Mouse (Mus musculus): ENCODE measurements around the gene Gimap7. TPM values are rescaled to one million over a fixed set of nuclear protein-coding genes. Genes with fewer than 3 reads are reported as not detected.

Gene Gimap7
- total RNA-seq, 2 experiments from 2014 or later: not detected

- DNase-seq (ENCODE audit: low spot score): no peak
These were observed 22.2 kb downstream of the Gimap7 start for GRCm38 (mm10) chr6:48740501-48741169.

GRCm38 (mm10) chr6:48741273-48741672 is 22.9 kb downstream of the Gimap7 start:
- DNase-seq (ENCODE audit: low spot score): no peak

DNA sequence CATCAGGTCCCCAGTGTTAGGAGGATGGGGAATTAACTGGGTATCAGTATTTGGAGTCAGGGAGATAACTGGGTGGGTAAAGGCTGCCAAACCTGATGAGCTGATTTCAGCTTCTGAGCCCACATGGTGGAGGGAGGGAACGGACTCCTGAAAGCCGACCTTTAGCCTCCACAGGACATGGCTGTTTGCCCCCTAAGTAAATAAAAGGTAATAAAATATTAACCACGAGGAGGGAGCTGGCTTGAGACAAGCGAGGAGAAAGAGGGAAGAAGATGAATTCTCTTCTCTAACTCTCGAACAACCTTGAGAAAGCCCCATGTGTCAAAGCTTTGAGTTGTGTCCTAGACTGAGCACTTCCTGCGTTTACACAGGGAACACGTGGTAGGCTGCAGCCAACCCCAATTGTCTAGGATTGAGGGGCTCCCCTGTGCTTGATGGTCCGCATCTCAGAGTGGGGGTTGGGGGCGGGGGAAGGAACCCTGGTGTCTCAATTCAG is 23.3 kb downstream of the Gimap7 start:
- no peak for DNase-seq (ENCODE audit: low spot score)

- no peak for DNase-seq (ENCODE audit: low spot score)
These were observed 24.3 kb downstream of the Gimap7 start for GRCm38 (mm10) chr6:48742422-48743351.

DNA sequence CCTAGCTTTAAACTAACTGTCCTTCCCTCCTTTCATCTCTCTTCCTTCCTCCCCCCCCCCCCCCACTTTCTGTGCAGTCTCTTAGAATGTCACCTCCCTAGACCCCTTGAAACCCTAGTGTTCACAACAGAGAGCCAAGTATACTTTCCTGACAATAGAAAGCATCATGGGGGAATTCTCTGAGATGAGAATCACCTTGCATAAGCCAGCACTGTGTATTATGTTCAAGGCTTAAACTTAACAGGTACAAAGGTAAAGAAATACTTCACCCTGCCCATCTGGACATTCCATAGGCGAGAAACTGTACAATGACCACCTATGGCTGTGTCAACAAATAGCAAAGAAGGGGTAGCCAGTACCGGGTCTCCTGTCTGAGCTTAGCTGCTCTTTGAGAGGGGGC is 27.1 kb downstream of the Gimap7 start:
- no peak for DNase-seq (ENCODE audit: low spot score)

DNA sequence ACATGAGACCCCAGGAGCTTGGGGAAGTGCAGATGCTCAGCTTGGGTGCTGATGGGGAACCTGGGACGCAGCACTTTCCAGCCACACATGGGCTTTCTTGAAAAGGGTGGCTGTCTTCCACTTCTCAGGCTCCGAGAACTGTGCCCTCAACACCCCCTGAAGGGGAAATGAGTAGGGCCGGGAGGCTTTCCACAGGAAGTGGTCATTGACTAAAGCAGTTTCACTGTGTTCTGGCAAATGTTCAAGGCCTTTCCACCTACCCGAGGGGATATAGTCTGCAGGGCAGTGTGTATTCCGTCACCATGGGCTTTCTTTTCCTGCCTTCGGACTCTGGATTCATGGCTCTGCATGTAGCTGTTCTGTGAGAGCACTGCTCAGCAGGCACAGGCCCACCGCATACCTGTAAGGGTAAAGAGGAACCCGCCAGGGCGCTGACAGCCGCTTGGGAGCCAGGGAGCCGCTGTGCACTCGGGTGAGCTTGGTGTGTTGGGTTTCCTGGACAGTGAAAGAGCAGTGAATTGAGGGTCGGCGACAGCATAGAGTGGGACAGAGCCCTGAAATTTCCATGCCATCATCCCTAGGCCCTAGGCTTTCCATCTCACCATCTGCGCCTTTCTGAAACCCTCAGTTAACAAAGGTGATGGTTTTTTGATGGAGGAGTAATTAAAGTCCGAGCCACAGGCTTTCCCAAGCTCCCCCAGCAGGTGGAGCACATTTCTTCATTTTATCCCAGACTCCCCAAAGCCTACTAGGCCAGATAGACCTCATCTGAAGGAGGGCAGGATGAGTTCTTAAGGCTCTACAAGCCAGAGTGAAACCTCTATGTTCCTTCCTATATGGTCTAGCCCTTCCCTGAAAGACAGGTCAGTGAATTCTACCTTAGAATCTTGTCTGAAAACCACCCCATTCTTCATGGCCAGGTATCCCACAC is 27.8 kb downstream of the Gimap7 start, which contains the start of gene Gimap5:
Gene Gimap5, plus strand, starts transcription at position 239 of the 931 bp plus-strand sequence.
- DNase-seq (ENCODE audit: low spot score): peak; percentile 30

DNA sequence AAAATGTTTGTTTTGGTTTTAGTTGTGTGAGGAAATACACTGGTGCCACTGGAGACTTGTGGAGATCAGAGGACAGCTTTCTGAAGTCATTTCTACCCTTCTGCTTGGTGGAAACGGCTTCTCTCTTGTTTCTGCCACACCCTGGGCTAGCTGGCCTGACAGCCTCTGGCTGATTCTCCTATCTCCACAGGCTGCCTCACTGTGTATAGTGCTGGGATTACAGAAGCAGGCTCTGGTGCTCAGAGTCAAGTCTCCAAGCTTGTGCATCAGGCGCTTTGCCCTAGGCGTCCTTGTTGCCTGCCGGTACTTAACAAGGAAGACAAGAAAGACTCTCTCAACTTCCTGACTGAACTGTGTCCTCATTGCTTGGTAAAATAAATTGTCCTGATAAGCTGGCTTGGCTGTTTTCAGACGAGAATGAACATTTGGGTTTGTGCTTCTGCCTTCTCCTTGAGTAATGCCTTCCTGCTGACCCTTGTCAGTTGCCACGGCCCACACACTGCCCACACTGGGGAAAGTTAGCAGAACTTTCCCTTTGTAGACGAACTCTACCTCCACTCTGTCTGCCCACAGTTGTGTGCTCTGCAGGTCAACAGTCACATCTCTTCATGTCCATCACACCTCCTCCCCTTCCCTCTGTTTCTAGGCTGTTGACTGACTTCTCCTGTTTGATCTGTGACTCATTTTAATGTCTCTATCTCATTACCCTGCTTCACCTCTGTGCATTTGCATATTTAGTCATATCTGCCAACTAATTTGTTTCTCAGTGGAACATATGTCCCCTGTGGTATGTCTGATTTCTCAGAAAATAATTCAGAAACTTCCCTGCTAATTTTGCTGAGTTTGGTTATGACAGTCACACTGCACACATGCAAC is 28.9 kb downstream of the Gimap7 start:
- DNase-seq (ENCODE audit: low spot score): no peak

GRCm38 (mm10) chr6:48763567-48764270 is 45.3 kb downstream of the Gimap7 start:
- DNase-seq (ENCODE audit: low spot score): no peak

DNA sequence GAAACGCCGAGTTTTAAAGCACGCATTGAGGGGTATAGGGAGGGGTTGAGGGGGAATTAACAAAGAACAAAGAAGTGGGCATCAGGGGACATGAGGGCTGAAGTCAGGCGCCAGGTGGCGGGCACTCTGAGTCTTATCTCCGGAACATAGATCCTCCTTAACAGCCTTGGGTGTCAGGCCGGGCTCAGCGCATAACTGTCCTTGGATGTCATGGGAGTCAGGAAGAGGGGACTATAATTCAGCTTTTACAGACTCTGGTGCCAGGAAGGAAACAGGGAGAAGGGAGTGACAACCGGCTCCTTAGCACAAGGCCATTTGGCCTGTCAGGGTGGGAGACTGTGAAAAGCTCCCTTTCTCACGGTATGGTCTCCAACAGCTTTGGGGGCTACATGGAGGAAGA is 46.1 kb downstream of the Gimap7 start:
- DNase-seq (ENCODE audit: low spot score): no peak

GRCm38 (mm10) chr6:48768178-48768869 is 49.9 kb downstream of the Gimap7 start:
- no peak for DNase-seq (ENCODE audit: low spot score)

GRCm38 (mm10) chr6:48768933-48769332 is 50.5 kb downstream of the Gimap7 start:
- no peak for DNase-seq (ENCODE audit: low spot score)

- DNase-seq (ENCODE audit: low spot score): no peak
These were observed 52.3 kb downstream of the Gimap7 start, which contains the start of gene Gimap3 for GRCm38 (mm10) chr6:48770696-48771095. Gene Gimap3 (minus strand): TSS chr6:48770851.

DNA sequence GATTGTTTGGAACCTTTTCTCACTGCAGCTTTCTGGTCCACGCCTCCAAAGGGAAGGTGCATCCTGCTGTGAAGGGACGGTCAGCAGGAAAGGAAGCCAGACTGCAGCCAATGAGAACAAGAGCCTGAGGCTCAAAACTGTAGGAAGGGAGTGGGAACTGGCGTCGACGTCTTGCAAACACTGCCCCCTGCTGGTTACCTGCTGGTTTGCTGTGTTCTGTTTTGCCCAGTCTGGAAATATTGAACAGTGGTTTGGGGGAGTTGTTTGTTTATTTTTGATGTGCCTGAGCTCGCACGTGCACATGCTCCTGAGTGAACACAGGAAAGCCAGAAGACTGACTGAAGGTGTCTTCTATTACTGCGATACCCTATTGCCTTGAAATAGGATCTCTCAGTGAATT is 53.6 kb downstream of the Gimap7 start:
- DNase-seq (ENCODE audit: low spot score): peak; percentile 70

Other genes with a start within 250 kb of the Gimap7 start
- gene Atp6v0e2, start 181.0 kb upstream of the Gimap7 start, total RNA-seq (2021): 10 to 100 TPM; 38.5 to 46.1 TPM
- 10 to 100 TPM; 21.1 to 25.5 TPM for gene Lrrc61, start 163.8 kb upstream of the Gimap7 start, total RNA-seq (2021)
- 10 to 100 TPM; 14.6 to 24.8 TPM for gene Rarres2, start 145.8 kb upstream of the Gimap7 start, total RNA-seq (2021)
- gene Gm45021, start 129.0 kb upstream of the Gimap7 start, total RNA-seq (2021): not detected
- 10 to 100 TPM; 30.6 to 31.9 TPM for gene Repin1, start 124.7 kb upstream of the Gimap7 start, total RNA-seq (2021)
- not detected for gene Gm44965, start 124.7 kb upstream of the Gimap7 start, total RNA-seq (2021)
- 1 to 10 TPM; 8.8 TPM for gene Zfp775, start 116.6 kb upstream of the Gimap7 start, total RNA-seq (2021)
- gene AI854703, start 91.9 kb upstream of the Gimap7 start, total RNA-seq (2021): under 1 TPM; 0.76 to 0.78 TPM
- gene Gimap8, start 71.4 kb upstream of the Gimap7 start, total RNA-seq (2021): 1 to 10 TPM; 1.3 to 2.5 TPM
- gene Gimap9, start 42.5 kb upstream of the Gimap7 start, total RNA-seq (2021): 1 to 10 TPM in 1 of 2 experiments, under 1 TPM in 1; 0.59 to 1.2 TPM
- 1 to 10 TPM; 2.4 to 5.8 TPM for gene Gimap4, start 34.1 kb upstream of the Gimap7 start, total RNA-seq (2021)
- 10 to 100 TPM in 1 of 2 experiments, 1 to 10 TPM in 1; 7.9 to 12.6 TPM for gene Gimap6, start 10.4 kb upstream of the Gimap7 start, total RNA-seq (2021)
- 1 to 10 TPM in 1 of 2 experiments, not detected in 1; 2.7 TPM for gene Gm28053, start within 50 bp of the Gimap7 start, total RNA-seq (2021)
- 1 to 10 TPM; 1.5 to 2.4 TPM for gene Gimap1, start 20.4 kb downstream of the Gimap7 start, total RNA-seq (2021)
- gene Gimap5, start 27.6 kb downstream of the Gimap7 start, total RNA-seq (2021): 1 to 10 TPM in 1 of 2 experiments, under 1 TPM in 1; 0.57 to 1.0 TPM
- under 1 TPM; 0.09 to 0.28 TPM for gene Gimap3, start 52.2 kb downstream of the Gimap7 start, total RNA-seq (2021)
- 1 to 10 TPM; 3.3 to 3.9 TPM for gene Tmem176a, start 122.3 kb downstream of the Gimap7 start, total RNA-seq (2021)
- 1 to 10 TPM; 7.6 to 8.9 TPM for gene Tmem176b, start 122.9 kb downstream of the Gimap7 start, total RNA-seq (2021)
- not detected for gene Aoc1, start 154.3 kb downstream of the Gimap7 start, total RNA-seq (2021)
- gene 1600015I10Rik, start 211.3 kb downstream of the Gimap7 start, total RNA-seq (2021): not detected

Data from gastrocnemius, adult 18-20 months (tissue).